Mouse (Mus musculus) lung, postnatal 0 days (tissue): Measurements from ENCODE around the gene Polm. TPM values are rescaled to one million over a fixed set of nuclear protein-coding genes. Genes with fewer than 3 reads are reported as not detected.
"Not testable (repeated sequence)": the region's sequence is repeated elsewhere in the genome, so short reads cannot be mapped to it uniquely, and the experiment has no call there.

ENCODE experiments used
- ATAC-seq: fragments of 200-750 bp; cut with Nextera tagmentation; 2 replicates; pipeline ENCODE4 v1.8.0; 2017; ENCODE audit warnings: moderate library complexity
- DNase-seq: peaks from one replicate; pipeline ENCODE4 v3.0.0-alpha.2; 2016; ENCODE audit warnings: low spot score
- H3K27ac ChIP-seq: fragments of 300-500 bp; sonication (generic); 2 replicates; pipeline ENCODE4 v1.5.1; 2014; ENCODE audit warnings: antibody characterized with exemption, mild to moderate bottlenecking, low read length, mixed read lengths
- H3K27me3 ChIP-seq: fragments of 300-500 bp; sonication (generic); replicated peaks from 2 replicates; pipeline ENCODE4 v1.6.1; 2014; ENCODE audit warnings: low read length, mixed read lengths; ENCODE audit not compliant: insufficient read depth
- H3K36me3 ChIP-seq: fragments of 300-500 bp; sonication (generic); 2 replicates; pipeline ENCODE4 v1.6.1; 2014; ENCODE audit warnings: low read length, mixed read lengths; ENCODE audit not compliant: insufficient read depth
- H3K4me1 ChIP-seq: fragments of 300-500 bp; sonication (generic); 2 replicates; pipeline ENCODE4 v1.6.1; 2014; ENCODE audit warnings: antibody characterized with exemption, low read depth, low read length, mixed read lengths; ENCODE audit not compliant: insufficient read depth
- H3K4me2 ChIP-seq: fragments of 300-500 bp; sonication (generic); replicated peaks from 2 replicates; pipeline ENCODE4 v1.6.1; 2014; ENCODE audit warnings: low read depth, mild to moderate bottlenecking, low read length, moderate library complexity, mixed read lengths
- H3K4me3 ChIP-seq: fragments of 300-500 bp; sonication (generic); 2 replicates; pipeline ENCODE4 v1.5.1; 2014; ENCODE audit warnings: low read depth, low read length
- H3K9ac ChIP-seq: fragments of 300-500 bp; sonication (generic); replicated peaks from 2 replicates; pipeline ENCODE4 v1.6.1; 2014; ENCODE audit warnings: low read depth, mild to moderate bottlenecking
- H3K9me3 ChIP-seq: fragments of 300-500 bp; sonication (generic); 2 replicates; pipeline ENCODE4 v1.6.1; 2016; ENCODE audit warnings: low read length, mixed read lengths
- CTCF ChIP-seq: IDR thresholded peaks from 2 replicates; pipeline ENCODE4 v1.5.1; 2016; ENCODE audit warnings: antibody characterized with exemption, mild to moderate bottlenecking
- EP300 ChIP-seq: IDR thresholded peaks from 2 replicates; pipeline ENCODE4 v1.6.1; 2016; ENCODE audit warnings: antibody characterized with exemption, mild to moderate bottlenecking, control low read depth
- WGBS: fragments of 180-500 bp; shearing (Covaris S2); extraction: QIAGEN DNeasy Blood & Tissue Kit; methylation state at CpG from one replicate; pipeline ENCODE4 v1.1.7; 2014; 5-methylcytosine and 5-hydroxymethylcytosine counted together
- polyA plus RNA-seq: library from polyadenylated mRNA; unstranded; fragments of >200 nt; fragmentation: Nextera tagmentation; extraction: Ambion mirVana; gene quantifications from 2 replicates; pipeline ENCODE4 v1.2.1, GENCODE M21; 2015

Gene Polm
- polyA plus RNA-seq, 1 experiment from 2014 or later: 8.2 TPM

DNA sequence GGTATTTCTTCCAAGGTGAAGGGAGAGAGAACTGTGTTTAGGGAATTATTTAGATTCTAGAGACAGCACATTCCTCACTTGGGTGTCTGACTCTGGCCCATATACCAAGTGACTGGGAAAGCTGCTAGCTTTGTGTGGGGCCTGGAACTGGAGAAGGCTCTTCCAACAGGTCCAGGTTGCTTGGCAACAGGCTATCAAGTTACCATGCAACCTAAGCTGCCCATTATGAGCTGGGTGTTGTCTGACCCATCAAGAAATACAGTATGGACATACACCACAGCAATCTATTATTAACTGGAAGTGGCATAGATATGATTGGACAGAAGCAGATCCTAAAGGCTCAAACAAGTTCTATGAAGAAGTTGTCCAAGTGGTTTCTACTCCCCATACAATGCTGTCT lies 12.4 kb downstream of the Polm start:
- H3K4me2 ChIP-seq: no peak overlapping the region
- DNase-seq: no peak
- no peak for TF ChIP-seq CTCF
- TF ChIP-seq EP300: no peak

GRCm38 (mm10) chr11:5819223-5819622 lies 18.6 kb downstream of the Polm start:
- no peak overlapping the region for H3K4me3 ChIP-seq
- H3K9me3 ChIP-seq: no peaks in the 10 kb centered on the region
- 59% methylated on average over 2 of the region's 2 CpGs for WGBS
- H3K4me2 ChIP-seq: no peak overlapping the region
- no peaks in the 10 kb centered on the region for H3K4me1 ChIP-seq
- H3K36me3 ChIP-seq: no peaks in the 10 kb centered on the region
- no peak overlapping the region for H3K9ac ChIP-seq
- TF ChIP-seq CTCF: no peak
- no peak for TF ChIP-seq EP300
- no peaks in the 10 kb centered on the region for H3K27me3 ChIP-seq
- DNase-seq (no peak), ATAC-seq (no peak)
- H3K27ac ChIP-seq: no peak overlapping the region

More for the DNA sequence above, 12.4 kb downstream of the Polm start:
- no peaks in the 10 kb centered on the region for H3K4me1 ChIP-seq
- no peak for ATAC-seq
- H3K27me3 ChIP-seq: no peaks in the 10 kb centered on the region
- H3K27ac ChIP-seq: no peak overlapping the region
- H3K9me3 ChIP-seq: no peaks in the 10 kb centered on the region
- no peak overlapping the region for H3K9ac ChIP-seq
- peaks cover 5% of the 10 kb centered on the region; the same call in 1 of the 2 replicates for H3K36me3 ChIP-seq
- H3K4me3 ChIP-seq: no peak overlapping the region

GRCm38 (mm10) chr11:5813381-5813780 lies 24.4 kb downstream of the Polm start:
- Histone ChIP-seq H3K9me3 (no peaks in the 10 kb centered on the region), H3K4me3 (no peak overlapping the region), H3K27ac (no peak overlapping the region), H3K36me3 (no peaks in the 10 kb centered on the region), H3K4me1 (no peaks in the 10 kb centered on the region), H3K9ac (no peak overlapping the region), H3K27me3 (no peaks in the 10 kb centered on the region), H3K4me2 (no peak overlapping the region)
- ATAC-seq: no peak
- DNase-seq: no peak
- WGBS: 68% methylated on average over 10 of the region's 10 CpGs
- no peak for TF ChIP-seq EP300
- TF ChIP-seq CTCF: no peak

DNA sequence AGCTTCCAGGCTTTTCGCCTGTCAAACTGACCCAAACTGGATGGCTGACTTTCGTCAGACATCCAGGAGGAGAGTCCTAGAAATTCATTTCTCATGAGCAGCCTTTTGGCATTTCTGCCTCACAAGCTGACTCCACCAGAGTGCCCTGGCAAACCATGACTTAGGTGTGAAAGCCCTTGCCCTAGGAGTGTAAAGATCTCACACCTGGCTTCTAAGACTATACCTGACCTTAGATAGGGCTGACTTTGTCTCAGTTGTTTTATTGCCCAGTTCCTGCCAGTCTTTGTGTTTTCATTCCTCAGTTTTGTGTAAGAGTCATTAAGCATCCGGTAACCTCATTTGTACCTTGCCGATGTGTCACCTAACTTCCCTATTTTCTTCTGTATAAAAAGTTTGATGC lies 28.3 kb downstream of the Polm start:
- H3K4me2 ChIP-seq, H3K27me3 ChIP-seq, H3K27ac ChIP-seq, H3K9me3 ChIP-seq, ATAC-seq, H3K36me3 ChIP-seq, H3K4me1 ChIP-seq, DNase-seq, H3K9ac ChIP-seq, H3K4me3 ChIP-seq: not testable (repeated sequence)
- WGBS: 91% methylated on average over 4 of the region's 4 CpGs

DNA sequence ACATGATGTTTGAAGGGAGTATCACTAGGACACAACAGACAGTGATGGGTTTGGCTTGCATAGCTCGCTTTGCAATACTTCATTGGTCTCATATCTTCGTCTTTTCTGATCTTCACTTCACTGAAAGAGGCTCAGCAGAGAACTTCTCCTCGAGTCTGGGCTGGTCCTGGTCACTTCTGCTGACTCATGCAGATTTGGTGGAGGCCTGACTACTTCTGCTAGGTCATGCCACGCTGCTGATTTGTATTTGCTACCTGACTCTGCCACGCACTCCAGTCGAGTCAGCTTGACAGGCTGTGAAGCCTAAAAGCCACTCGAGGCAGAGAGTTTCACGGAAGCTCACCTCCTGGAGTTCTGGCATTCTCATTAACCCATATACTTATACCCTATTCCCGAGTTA lies 29.9 kb downstream of the Polm start:
- Histone ChIP-seq H3K36me3 (no peaks in the 10 kb centered on the region), H3K4me1 (peaks cover 8% of the 10 kb centered on the region; the same call in 1 of the 2 replicates), H3K27me3 (0 out of 2 replicates have a peak, but pooled peaks cover 4% of the 10 kb centered on the region), H3K4me3 (no peak overlapping the region), H3K9ac (no peak overlapping the region), H3K4me2 (no peak overlapping the region), H3K27ac (no peak overlapping the region), H3K9me3 (no peaks in the 10 kb centered on the region)
- 78% methylated on average over 9 of the region's 9 CpGs for WGBS
- DNase-seq: no peak
- no peak for TF ChIP-seq CTCF
- TF ChIP-seq EP300: no peak
- no peak for ATAC-seq

DNA sequence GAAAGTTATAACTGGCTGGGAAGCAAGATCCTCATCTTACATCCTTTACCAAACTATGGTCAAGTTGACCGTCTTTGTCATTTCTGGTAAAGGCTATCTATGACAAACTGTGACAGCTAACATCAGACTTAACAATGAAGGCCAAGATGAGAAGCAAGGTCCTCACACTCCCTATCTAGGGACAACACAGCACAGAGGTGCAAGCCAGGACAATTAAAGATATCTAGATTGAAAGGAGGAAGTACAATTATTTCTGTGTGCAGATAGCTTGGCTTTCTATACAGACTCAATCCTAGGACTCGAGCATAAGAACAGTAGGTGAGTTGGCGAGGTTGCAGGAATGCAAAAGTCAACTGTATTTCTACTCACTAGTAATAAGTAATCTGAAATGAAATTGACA lies 32.1 kb downstream of the Polm start:
- TF ChIP-seq EP300 (no peak), CTCF (no peak)
- Histone ChIP-seq H3K4me3 (no peak overlapping the region), H3K27ac (no peak overlapping the region), H3K9me3 (no peaks in the 10 kb centered on the region), H3K36me3 (0 out of 2 replicates have a peak, but pooled peaks cover under 1% of the 10 kb centered on the region), H3K9ac (no peak overlapping the region), H3K27me3 (0 out of 2 replicates have a peak, but pooled peaks cover 5% of the 10 kb centered on the region), H3K4me2 (no peak overlapping the region), H3K4me1 (peaks cover 15% of the 10 kb centered on the region; the same call in 1 of the 2 replicates)
- ATAC-seq (no peak), DNase-seq (no peak)
- 82% methylated on average over 3 of the region's 3 CpGs for WGBS

DNA sequence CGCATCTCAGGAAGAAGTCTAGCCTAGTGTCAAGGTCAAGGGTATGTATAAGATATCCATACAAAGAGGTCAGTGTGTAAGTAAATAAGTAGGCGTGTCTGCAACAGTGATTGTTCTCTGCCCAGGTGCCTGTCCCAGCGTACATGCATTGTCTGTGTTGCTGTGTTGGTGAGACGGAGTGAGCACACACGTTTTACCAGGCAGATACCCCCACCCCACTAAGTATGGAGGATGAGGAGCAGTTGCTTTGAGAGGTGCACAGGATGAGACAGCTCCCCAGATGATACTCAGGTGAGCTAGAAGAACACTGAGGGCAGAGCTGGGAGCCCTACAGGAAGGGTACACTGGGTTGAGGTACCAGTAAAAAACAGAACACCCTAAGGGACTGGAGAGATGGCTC lies 33.6 kb downstream of the Polm start:
- Histone ChIP-seq H3K36me3 (peaks cover 9% of the 10 kb centered on the region; the same call in 1 of the 2 replicates), H3K4me3 (no peak overlapping the region), H3K27me3 (0 out of 2 replicates have a peak, but pooled peaks cover 5% of the 10 kb centered on the region), H3K4me2 (no peak overlapping the region), H3K27ac (no peak overlapping the region), H3K9me3 (no peaks in the 10 kb centered on the region), H3K9ac (no peak overlapping the region), H3K4me1 (peaks cover 18% of the 10 kb centered on the region; the same call in 1 of the 2 replicates)
- WGBS: 45% methylated on average over 5 of the region's 5 CpGs
- no peak for TF ChIP-seq EP300
- no peak for TF ChIP-seq CTCF
- no peak for DNase-seq
- ATAC-seq: no peak
